Mouse (Mus musculus) induced T-regulatory cell, adult 2 months (primary cell): Measurements from ENCODE around the gene Msgn1.
A peak's percentile ranks its signal among the peaks of the same experiment; 100 is the strongest.

Experiments used
- DNase-seq: peaks from one replicate; pipeline ENCODE4 v3.0.0-alpha.2; 2012; ENCODE audit warnings: low read depth

The Msgn1 gene

GRCm38 (mm10) chr12:11208872-11209271, at the start of gene Msgn1:
Msgn1 (minus strand) TSS chr12:11208972.
- no peak for DNase-seq

GRCm38 (mm10) chr12:11250322-11250721, 41.5 kb upstream of the Msgn1 start:
- no peak for DNase-seq

- no peak for DNase-seq
Observed at GRCm38 (mm10) chr12:11247460-11247859, 38.7 kb upstream of the Msgn1 start.

GRCm38 (mm10) chr12:11235996-11236395, 27.2 kb upstream of the Msgn1 start:
- DNase-seq = no peak

- DNase-seq = peak; percentile 59
Observed at GRCm38 (mm10) chr12:11230267-11230666, 21.5 kb upstream of the Msgn1 start.

GRCm38 (mm10) chr12:11226529-11227268, 17.9 kb upstream of the Msgn1 start:
- DNase-seq = no peak

- no peak for DNase-seq
Observed at GRCm38 (mm10) chr12:11226123-11226522, 17.4 kb upstream of the Msgn1 start.

GRCm38 (mm10) chr12:11224722-11225121, 15.9 kb upstream of the Msgn1 start:
- no peak for DNase-seq

GRCm38 (mm10) chr12:11223090-11223489, 14.3 kb upstream of the Msgn1 start:
- DNase-seq = no peak

GRCm38 (mm10) chr12:11222566-11222965, 13.8 kb upstream of the Msgn1 start:
- DNase-seq = no peak

- no peak for DNase-seq
Observed at GRCm38 (mm10) chr12:11221524-11222330, 13.0 kb upstream of the Msgn1 start.

- no peak for DNase-seq
Observed at GRCm38 (mm10) chr12:11217726-11218250, 9.0 kb upstream of the Msgn1 start.

- DNase-seq = no peak
Observed at GRCm38 (mm10) chr12:11216454-11216853, 7.7 kb upstream of the Msgn1 start.

- DNase-seq = no peak
Observed at GRCm38 (mm10) chr12:11215555-11215954, 6.8 kb upstream of the Msgn1 start.

GRCm38 (mm10) chr12:11214776-11215175, 6.0 kb upstream of the Msgn1 start:
- no peak for DNase-seq

- DNase-seq = no peak
Observed at GRCm38 (mm10) chr12:11212881-11213280, 4.1 kb upstream of the Msgn1 start.

- DNase-seq = peak; percentile 36
Observed at GRCm38 (mm10) chr12:11210361-11210760, 1.6 kb upstream of the Msgn1 start.

GRCm38 (mm10) chr12:11209636-11210035, 864 bp upstream of the Msgn1 start:
- peak; percentile 29 for DNase-seq

GRCm38 (mm10) chr12:11206321-11206720, 2.5 kb downstream of the Msgn1 start:
- no peak for DNase-seq

- no peak for DNase-seq
Observed at GRCm38 (mm10) chr12:11203694-11204665, 4.8 kb downstream of the Msgn1 start.

- DNase-seq = no peak
Observed at GRCm38 (mm10) chr12:11202476-11202875, 6.3 kb downstream of the Msgn1 start.

- DNase-seq = no peak
Observed at GRCm38 (mm10) chr12:11200711-11201110, 8.1 kb downstream of the Msgn1 start.
